Mouse (Mus musculus) midbrain, embryonic 10.5 days (tissue): ENCODE results near the gene Hist1h4c. TPM values are rescaled to one million over a fixed set of nuclear protein-coding genes. Genes with fewer than 3 reads are reported as not detected.
A peak's percentile ranks its signal among the peaks of the same experiment; 100 is the strongest.
"Not testable (repeated sequence)": the region's sequence is repeated elsewhere in the genome, so short reads cannot be mapped to it uniquely, and the experiment has no call there.

Source experiments
- DNase-seq: peaks from one replicate; pipeline ENCODE4 v3.0.0-alpha.2; 2017; ENCODE audit warnings: low spot score
- H3K27ac ChIP-seq: fragments of 300-500 bp; sonication (generic); replicated peaks from 2 replicates; pipeline ENCODE4 v1.5.1; 2016; ENCODE audit warnings: mild to moderate bottlenecking
- H3K27me3 ChIP-seq: fragments of 300-500 bp; sonication (generic); 2 replicates; pipeline ENCODE4 v1.6.1; 2016; ENCODE audit warnings: low read depth, mild to moderate bottlenecking; ENCODE audit not compliant: poor library complexity, severe bottlenecking
- H3K36me3 ChIP-seq: fragments of 300-500 bp; sonication (generic); 2 replicates; pipeline ENCODE4 v1.6.1; 2016; ENCODE audit warnings: mild to moderate bottlenecking, moderate library complexity
- H3K4me1 ChIP-seq: fragments of 300-500 bp; sonication (generic); 2 replicates; pipeline ENCODE4 v1.6.1; 2016
- H3K4me3 ChIP-seq: fragments of 300-500 bp; sonication (generic); 2 replicates; pipeline ENCODE4 v1.5.1; 2016; ENCODE audit warnings: mild to moderate bottlenecking, moderate library complexity
- H3K9me3 ChIP-seq: fragments of 300-500 bp; sonication (generic); replicated peaks from 2 replicates; pipeline ENCODE4 v1.6.1; 2016; ENCODE audit warnings: mild to moderate bottlenecking
- WGBS: fragments of 180-500 bp; shearing (Covaris S2); methylation state at CpG from one replicate; pipeline ENCODE4 v1.1.7; 2016; 5-methylcytosine and 5-hydroxymethylcytosine counted together
- polyA plus RNA-seq: library from polyadenylated mRNA; unstranded; fragments of >200 nt; fragmentation: Nextera tagmentation; extraction: Ambion mirVana; gene quantifications from 2 replicates; pipeline ENCODE4 v1.2.1, GENCODE M21; 2016

Hist1h4c gene
- polyA plus RNA-seq, 1 experiment from 2014 or later, result 4.9 TPM

DNA sequence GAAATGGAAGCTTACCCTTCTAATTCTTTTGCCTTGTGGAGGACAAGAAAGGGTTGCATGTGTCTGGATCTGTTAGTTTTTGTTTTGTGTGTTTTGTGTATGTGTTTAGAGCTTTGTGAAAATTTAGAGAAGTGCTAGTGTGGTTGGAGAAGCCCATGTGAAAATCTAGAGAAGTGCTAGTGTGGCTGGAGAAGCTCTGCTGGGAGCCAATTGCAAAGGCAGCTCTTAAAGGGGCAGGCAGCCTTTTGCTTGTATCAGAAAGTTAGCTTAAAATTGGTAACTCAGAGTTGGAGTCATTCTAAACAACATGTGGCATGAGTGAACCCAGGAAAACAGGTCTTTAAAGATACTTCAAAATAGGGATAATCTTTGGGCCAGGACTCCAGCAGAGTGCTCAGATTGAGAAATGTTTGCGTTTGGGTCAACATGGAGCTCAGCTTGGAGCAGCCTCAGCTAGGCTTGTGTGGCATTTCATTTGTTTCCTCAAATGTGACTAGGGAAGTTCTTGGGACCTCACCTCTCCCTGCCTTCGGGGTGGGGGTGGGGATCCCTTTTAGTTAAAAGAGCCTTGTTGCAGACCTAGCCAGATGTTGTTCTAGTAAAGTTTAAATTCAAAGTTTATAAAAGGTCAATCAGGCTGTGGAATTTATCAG is 19.5 kb upstream of the Hist1h4c start:
- 8% methylated on average over 2 of the region's 2 CpGs for WGBS
- H3K4me1 ChIP-seq, H3K27me3 ChIP-seq, H3K4me3 ChIP-seq, H3K9me3 ChIP-seq, H3K36me3 ChIP-seq: not testable (repeated sequence)
- peak; percentile 10 for DNase-seq
- 0 out of 2 replicates have a peak overlapping the region, but pooled peaks have one; percentile 17 for H3K27ac ChIP-seq

DNA sequence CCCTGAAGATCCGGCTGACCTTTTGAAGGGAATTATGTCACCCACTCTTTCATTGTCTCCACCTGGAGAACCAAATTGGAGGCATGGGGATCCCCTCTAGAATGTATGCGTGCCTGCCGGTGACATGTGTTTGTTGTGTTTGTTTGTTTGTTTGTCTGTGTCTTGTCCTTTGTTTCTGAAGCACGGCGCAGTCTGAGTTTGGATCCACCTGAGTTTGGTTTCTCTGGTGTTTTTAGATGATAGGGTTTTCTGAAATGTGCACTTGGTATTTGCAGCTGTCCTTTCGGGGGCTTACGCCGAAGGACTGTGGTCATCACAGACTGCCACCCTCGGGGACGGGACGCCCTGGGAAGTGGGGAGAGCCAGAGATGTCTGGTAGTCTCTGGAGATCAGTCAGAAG is 18.9 kb upstream of the Hist1h4c start:
- Histone ChIP-seq H3K4me3 (no peak overlapping the region), H3K4me1 (peaks cover 4% of the 10 kb centered on the region; the same call in 1 of the 2 replicates), H3K27ac (0 out of 2 replicates have a peak overlapping the region, but pooled peaks have one; percentile 17), H3K9me3 (peaks cover 9% of the 10 kb centered on the region; the same call in 1 of the 2 replicates), H3K27me3 (no peaks in the 10 kb centered on the region), H3K36me3 (no peaks in the 10 kb centered on the region)
- 58% methylated on average over 11 of the region's 11 CpGs for WGBS
- DNase-seq, result peak; percentile 8

DNA sequence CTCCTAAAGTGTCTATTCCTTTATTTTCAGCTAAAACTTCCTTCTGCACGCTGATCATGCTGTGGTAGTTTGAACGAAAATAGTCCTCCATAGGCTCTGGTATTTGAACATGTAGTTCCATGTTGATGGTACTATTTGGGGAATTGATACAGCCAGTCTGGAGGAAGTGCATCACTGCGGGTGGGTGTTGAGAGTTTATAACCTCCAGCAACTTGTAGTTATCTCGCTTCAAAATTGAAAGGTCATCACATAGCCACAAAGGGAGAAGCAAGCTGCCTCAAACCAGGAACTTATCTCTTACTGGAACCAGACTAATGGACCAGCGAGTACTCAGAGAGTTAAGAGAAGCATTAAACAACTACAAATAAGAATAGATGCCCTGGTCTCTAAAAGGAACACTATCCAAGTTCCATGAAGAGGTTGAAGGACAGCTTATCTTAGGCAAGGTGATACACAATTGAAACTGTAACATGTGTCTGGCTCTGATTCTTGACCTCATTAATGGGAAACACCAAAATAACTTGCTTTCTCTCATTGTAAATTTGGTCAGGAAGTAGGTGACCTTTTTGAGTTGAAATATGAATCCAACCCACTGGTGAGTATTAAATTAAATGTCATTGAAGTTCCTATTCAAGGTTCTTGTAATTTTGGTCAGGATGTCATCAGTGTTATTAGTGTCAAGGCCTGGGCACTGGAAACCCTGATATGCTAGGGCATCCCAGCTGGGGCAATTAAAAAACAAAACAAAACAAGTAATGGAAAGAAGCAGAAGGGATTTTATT is 18.2 kb upstream of the Hist1h4c start:
- WGBS, result 88% methylated on average over 5 of the region's 5 CpGs
- peaks cover 4% of the 10 kb centered on the region; the same call in 1 of the 2 replicates for H3K4me1 ChIP-seq
- H3K36me3 ChIP-seq, result no peaks in the 10 kb centered on the region
- DNase-seq, result no peak
- H3K4me3 ChIP-seq, result no peak overlapping the region
- H3K9me3 ChIP-seq, result peaks cover 9% of the 10 kb centered on the region; the same call in 1 of the 2 replicates
- H3K27me3 ChIP-seq, result peaks cover 4% of the 10 kb centered on the region; the same call in 1 of the 2 replicates
- H3K27ac ChIP-seq, result no peak overlapping the region

DNA sequence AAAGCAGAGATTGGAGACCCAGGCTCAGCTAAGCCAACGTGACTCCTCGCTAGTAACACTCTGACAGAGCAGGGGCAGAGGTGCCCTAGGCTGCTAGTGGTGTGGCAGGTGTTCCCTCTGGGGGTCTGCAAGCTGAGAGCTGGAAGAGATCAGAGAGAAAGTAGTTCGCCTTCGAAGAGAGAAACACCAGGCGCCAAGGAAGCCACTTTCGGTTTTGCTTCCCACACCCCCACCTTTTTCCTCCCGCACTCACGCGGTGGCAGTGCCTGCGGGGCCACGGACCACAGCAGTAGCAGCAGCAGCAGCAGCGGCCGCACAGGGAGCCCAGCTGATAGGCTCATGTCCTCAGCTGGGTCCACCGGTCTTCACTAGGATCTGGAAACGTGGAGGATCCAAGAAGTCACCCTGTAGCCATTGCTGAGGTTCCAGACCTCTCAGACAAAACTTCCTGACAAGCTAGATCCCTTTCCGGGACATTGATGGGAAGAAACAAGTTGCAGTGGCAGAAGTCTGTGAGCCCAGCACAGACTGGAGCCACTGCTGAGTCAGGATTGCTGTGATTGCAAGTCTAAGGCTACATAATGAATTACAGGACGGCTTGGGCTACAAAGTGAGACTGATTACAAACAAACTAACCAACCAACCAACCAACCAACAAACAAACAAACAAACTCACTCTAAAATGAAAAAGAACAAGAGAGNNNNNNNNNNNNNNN is 12.3 kb upstream of the Hist1h4c start, which contains the start of gene Hfe:
Gene Hfe, minus strand, starts transcription at position 481 of the 716 bp plus-strand sequence.
- H3K4me3 ChIP-seq, result peak within 1 kb of the TSS; percentile 44
- peaks cover 23% of the 10 kb centered on the region for H3K27me3 ChIP-seq
- H3K36me3 ChIP-seq, result no peaks in the 10 kb centered on the region
- H3K27ac ChIP-seq, result peak within 1 kb of the TSS; percentile 43
- peaks cover 23% of the 10 kb centered on the region for H3K4me1 ChIP-seq
- WGBS, result 5% methylated on average over 17 of the region's 17 CpGs
- H3K9me3 ChIP-seq, result no peaks in the 10 kb centered on the region
- peak; percentile 52 for DNase-seq

DNA sequence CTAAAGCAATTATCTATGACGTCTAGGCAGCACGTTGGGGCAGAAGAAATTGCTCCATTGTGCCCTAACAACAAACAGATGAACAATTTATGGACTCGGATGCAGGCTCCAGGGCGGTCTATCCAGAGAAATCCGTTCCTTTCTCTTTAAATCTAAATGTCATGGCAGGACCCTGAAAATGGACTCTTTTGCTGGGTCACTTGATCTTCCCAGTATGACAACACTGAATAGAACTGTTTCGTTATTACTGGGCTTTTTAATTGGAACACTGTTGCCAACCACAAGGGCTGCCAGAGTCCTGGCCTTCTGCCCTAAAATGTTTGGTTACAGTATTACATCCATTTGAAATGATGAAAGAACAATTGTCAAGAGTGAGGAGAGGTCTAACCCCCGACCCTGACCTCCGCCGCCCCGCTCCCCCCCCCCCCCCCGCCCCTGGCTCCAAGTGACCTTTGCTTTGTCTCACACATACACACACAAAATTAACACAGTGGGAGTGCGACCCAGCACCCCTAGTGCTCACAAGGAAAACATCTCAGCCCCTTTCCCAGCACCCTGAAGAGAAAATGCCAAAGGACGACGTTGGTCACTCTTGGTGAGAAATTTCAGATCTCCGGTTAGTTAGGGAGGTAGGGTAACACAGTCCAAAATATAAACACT is 11.6 kb upstream of the Hist1h4c start:
- Histone ChIP-seq H3K4me3 (peak overlapping the region; percentile 44), H3K27me3 (peaks cover 23% of the 10 kb centered on the region), H3K36me3 (no peaks in the 10 kb centered on the region), H3K9me3 (no peaks in the 10 kb centered on the region), H3K4me1 (peaks cover 18% of the 10 kb centered on the region), H3K27ac (peak overlapping the region; percentile 43)
- peak; percentile 26 for DNase-seq
- WGBS, result 23% methylated on average over 15 of the region's 15 CpGs

DNA sequence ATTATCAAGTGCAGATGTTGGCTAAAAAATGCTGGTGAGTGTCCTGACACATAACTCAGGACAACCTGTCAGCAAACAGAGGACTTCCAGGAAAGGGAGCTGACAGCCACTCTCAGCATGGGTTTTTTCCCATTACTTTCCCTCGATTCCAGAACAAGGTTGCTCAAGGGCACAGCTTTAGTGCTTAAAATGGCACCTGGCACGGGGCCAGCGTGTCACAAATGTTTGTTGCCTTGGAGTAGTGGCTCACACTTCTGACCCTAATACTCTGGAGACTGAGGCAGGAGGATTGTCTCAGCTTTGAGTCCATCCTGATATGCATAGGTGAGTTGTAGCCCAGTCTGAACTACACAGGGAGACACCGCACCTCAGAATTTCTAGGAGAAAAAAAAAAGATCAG is 10.4 kb upstream of the Hist1h4c start:
- H3K36me3 ChIP-seq, result no peaks in the 10 kb centered on the region
- no peak overlapping the region for H3K4me3 ChIP-seq
- no peak for DNase-seq
- peaks cover 18% of the 10 kb centered on the region for H3K4me1 ChIP-seq
- 84% methylated on average over 4 of the region's 4 CpGs for WGBS
- peaks cover 23% of the 10 kb centered on the region for H3K27me3 ChIP-seq
- no peak overlapping the region for H3K27ac ChIP-seq
- no peaks in the 10 kb centered on the region for H3K9me3 ChIP-seq

DNA sequence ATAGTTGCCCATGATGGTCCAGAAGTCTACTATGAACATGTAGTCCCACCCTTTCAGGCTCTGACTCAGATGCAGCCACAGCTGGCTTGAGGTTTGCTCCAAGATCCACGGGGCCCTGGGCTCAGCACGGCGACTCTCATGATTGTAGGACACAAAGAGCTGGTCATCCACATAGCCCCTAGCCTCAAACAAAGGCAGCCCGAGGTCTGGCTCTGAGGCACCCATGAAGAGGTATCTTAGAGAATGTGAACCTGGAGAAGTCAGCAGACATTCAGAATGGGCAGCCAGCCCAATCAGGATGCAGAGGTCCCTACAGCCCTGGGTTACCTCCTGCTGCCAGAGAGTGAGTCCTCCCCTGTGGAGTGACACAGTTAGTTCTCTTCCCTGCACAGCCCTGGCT is 9.8 kb upstream of the Hist1h4c start:
- DNase-seq, result peak; percentile 8
- H3K36me3 ChIP-seq, result no peaks in the 10 kb centered on the region
- 85% methylated on average over 4 of the region's 4 CpGs for WGBS
- no peaks in the 10 kb centered on the region for H3K9me3 ChIP-seq
- H3K4me1 ChIP-seq, result peaks cover 18% of the 10 kb centered on the region
- no peak overlapping the region for H3K27ac ChIP-seq
- H3K4me3 ChIP-seq, result no peak overlapping the region
- peaks cover 23% of the 10 kb centered on the region for H3K27me3 ChIP-seq

DNA sequence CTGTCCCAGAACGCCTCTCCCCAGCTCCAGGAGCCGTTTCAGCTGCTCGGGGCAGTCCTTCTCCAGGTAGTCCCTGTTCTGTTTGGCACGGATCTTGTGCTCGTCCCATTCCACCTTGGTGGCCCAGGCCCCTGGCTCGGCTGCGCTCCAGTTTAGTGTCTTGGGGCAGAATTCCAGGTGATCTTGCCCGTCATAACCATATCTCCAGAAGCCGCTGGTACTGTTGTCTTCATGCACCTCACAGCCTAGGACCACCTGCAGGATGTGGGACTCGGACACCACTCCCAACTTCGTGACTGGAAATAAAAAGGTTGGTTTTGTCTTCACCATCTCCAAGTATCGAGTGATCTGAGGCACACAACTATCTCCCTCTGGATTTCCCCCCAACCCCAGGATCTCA is 8.5 kb upstream of the Hist1h4c start:
- H3K27ac ChIP-seq, result no peak overlapping the region
- H3K27me3 ChIP-seq, result peaks cover 23% of the 10 kb centered on the region
- WGBS, result 92% methylated on average over 12 of the region's 12 CpGs
- H3K4me3 ChIP-seq, result no peak overlapping the region
- H3K4me1 ChIP-seq, result peaks cover 18% of the 10 kb centered on the region
- no peaks in the 10 kb centered on the region for H3K36me3 ChIP-seq
- DNase-seq, result peak; percentile 4
- no peaks in the 10 kb centered on the region for H3K9me3 ChIP-seq

DNA sequence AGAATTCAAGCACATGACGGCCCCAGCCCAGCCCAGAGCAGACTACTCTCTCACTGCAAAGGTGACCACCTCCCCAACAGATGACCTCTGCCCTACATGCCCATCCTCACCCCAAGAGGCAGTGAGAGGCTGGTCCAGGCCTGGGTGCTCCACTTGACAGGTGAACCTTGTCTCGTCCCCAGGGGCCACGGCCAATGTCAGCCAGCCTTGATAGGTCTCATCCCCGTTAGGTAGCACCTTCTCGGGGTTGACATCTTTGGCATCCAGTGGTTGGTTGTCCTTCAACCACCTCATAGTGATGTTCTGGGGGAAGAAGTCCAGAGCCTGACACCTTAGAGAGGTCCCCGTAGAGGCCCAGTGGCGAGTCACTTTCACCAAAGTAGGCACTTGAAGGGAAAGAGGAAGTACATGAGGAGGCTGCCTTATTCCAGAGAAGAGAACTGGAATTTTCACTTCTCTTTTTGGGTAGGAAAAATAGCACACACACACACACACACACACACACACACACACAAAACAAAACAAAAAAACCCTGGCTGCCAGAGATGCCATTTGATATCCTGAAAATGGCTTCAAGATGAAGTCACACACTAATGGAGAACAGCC is 7.6 kb upstream of the Hist1h4c start:
- Histone ChIP-seq H3K27ac (no peak overlapping the region), H3K36me3 (no peaks in the 10 kb centered on the region), H3K4me1 (peaks cover 22% of the 10 kb centered on the region), H3K4me3 (no peak overlapping the region), H3K27me3 (peaks cover 15% of the 10 kb centered on the region), H3K9me3 (no peaks in the 10 kb centered on the region)
- DNase-seq, result peak; percentile 8
- WGBS, result 95% methylated on average over 7 of the region's 7 CpGs

DNA sequence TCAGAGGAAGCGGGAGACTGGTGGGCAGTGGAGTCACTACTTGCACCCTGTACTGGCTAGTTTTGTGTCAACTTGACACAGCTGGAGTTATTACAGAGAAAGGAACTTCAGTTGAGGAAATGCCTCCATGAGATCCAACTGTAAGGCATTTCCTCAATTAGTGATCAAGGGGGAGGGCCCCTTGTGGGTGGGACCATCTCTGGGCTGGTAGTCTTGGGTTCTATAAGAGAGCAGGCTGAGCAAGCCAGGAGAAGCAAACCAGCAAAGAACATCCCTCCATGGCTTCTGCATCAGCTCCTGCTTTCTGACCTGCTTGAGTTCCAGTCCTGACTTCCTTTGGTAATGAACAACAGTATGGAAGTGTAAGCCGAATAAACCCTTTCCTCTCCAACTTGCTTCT is 4.5 kb upstream of the Hist1h4c start:
- H3K4me1 ChIP-seq, result peaks cover 16% of the 10 kb centered on the region
- DNase-seq, H3K36me3 ChIP-seq, H3K4me3 ChIP-seq, H3K27ac ChIP-seq, H3K9me3 ChIP-seq, H3K27me3 ChIP-seq: not testable (repeated sequence)
- WGBS, result 87% methylated on average over 2 of the region's 2 CpGs

DNA sequence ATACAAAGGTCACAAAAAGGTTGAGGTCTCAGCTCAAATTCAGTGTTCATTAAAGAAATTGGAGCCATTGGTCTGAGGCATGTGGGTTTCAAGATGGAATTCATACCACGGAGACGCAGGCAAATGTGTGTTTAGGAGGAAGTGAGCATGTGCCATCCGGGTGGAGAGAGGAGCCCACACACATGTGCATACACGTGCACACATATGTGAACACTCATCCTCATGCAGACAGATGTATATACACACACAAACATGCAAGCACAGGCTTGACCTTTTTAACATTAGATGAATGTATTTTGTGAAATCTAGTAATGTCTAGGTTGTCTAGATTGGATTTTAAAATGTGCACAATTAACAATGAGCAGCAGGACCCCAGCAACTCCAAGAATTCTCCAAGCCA is 4.0 kb upstream of the Hist1h4c start:
- 85% methylated on average over 4 of the region's 4 CpGs for WGBS
- DNase-seq, result no peak

More for the DNA sequence above, 4.0 kb upstream of the Hist1h4c start:
- no peak overlapping the region for H3K4me3 ChIP-seq
- H3K4me1 ChIP-seq, result peaks cover 21% of the 10 kb centered on the region
- no peaks in the 10 kb centered on the region for H3K27me3 ChIP-seq
- H3K9me3 ChIP-seq, result no peaks in the 10 kb centered on the region
- H3K36me3 ChIP-seq, result no peaks in the 10 kb centered on the region
- no peak overlapping the region for H3K27ac ChIP-seq
